Mouse (Mus musculus) heart, embryonic 10.5 days (tissue): ENCODE measurements around the gene Rybp. TPM values are rescaled to one million over a fixed set of nuclear protein-coding genes. Genes with fewer than 3 reads are reported as not detected.

ENCODE experiments used
- DNase-seq: peaks from one replicate; pipeline ENCODE4 v3.0.0-alpha.2; 2017; ENCODE audit warnings: low spot score
- H3K27ac ChIP-seq: fragments of 300-500 bp; sonication (generic); 2 replicates; pipeline ENCODE4 v1.5.1; 2016; ENCODE audit warnings: mild to moderate bottlenecking
- H3K27me3 ChIP-seq: fragments of 300-500 bp; sonication (generic); 2 replicates; pipeline ENCODE4 v1.6.1; 2016; ENCODE audit warnings: mild to moderate bottlenecking; ENCODE audit not compliant: poor library complexity, insufficient read depth, severe bottlenecking
- H3K36me3 ChIP-seq: fragments of 300-500 bp; sonication (generic); 2 replicates; pipeline ENCODE4 v1.6.1; 2016; ENCODE audit warnings: mild to moderate bottlenecking, moderate library complexity
- H3K4me1 ChIP-seq: fragments of 300-500 bp; sonication (generic); 2 replicates; pipeline ENCODE4 v1.6.1; 2016; ENCODE audit warnings: mild to moderate bottlenecking
- H3K4me3 ChIP-seq: fragments of 300-500 bp; sonication (generic); 2 replicates; pipeline ENCODE4 v1.5.1; 2016; ENCODE audit warnings: mild to moderate bottlenecking, moderate library complexity
- H3K9me3 ChIP-seq: fragments of 300-500 bp; sonication (generic); 2 replicates; pipeline ENCODE4 v1.6.1; 2016; ENCODE audit warnings: mild to moderate bottlenecking, moderate library complexity
- WGBS: fragments of 180-500 bp; shearing (Covaris S2); methylation state at CpG from one replicate; pipeline ENCODE4 v1.1.7; 2016; 5-methylcytosine and 5-hydroxymethylcytosine counted together
- polyA plus RNA-seq: library from polyadenylated mRNA; unstranded; fragments of >200 nt; fragmentation: Nextera tagmentation; extraction: Ambion mirVana; gene quantifications from 2 replicates; pipeline ENCODE4 v1.2.1, GENCODE M21; 2016

Gene Rybp
- 11.4 and 14.8 TPM in 2 replicates for polyA plus RNA-seq

GRCm38 (mm10) chr6:100287334-100288015 lies at the start of gene Rybp:
Rybp (minus strand) TSS chr6:100287485.
- Histone ChIP-seq H3K4me1 (peaks cover 30% of the 10 kb centered on the region), H3K27ac (peak within 1 kb of the TSS; percentile 98), H3K4me3 (peak within 1 kb of the TSS; percentile 78), H3K9me3 (no peaks in the 10 kb centered on the region), H3K36me3 (no peaks in the 10 kb centered on the region), H3K27me3 (peaks cover 26% of the 10 kb centered on the region; the same call in 1 of the 2 replicates)
- peak; percentile 94 for DNase-seq
- under 1% methylated on average over 98 of the region's 112 CpGs for WGBS

GRCm38 (mm10) chr6:100336591-100337148 lies 49.4 kb upstream of the Rybp start:
- no peak for DNase-seq
- peak overlapping the region; percentile 3; the same call in 1 of the 2 replicates for H3K27ac ChIP-seq
- no peaks in the 10 kb centered on the region for H3K36me3 ChIP-seq
- H3K4me1 ChIP-seq = peaks cover 18% of the 10 kb centered on the region
- WGBS = 5% methylated on average over 14 of the region's 14 CpGs
- peaks cover 61% of the 10 kb centered on the region for H3K27me3 ChIP-seq
- H3K9me3 ChIP-seq = no peaks in the 10 kb centered on the region
- H3K4me3 ChIP-seq = peak overlapping the region; percentile 40

GRCm38 (mm10) chr6:100335506-100336144 lies 48.3 kb upstream of the Rybp start:
- peak overlapping the region; percentile 40 for H3K4me3 ChIP-seq
- H3K27ac ChIP-seq = peak overlapping the region; percentile 2; the same call in 1 of the 2 replicates
- H3K27me3 ChIP-seq = peaks cover 66% of the 10 kb centered on the region
- DNase-seq = no peak
- no peaks in the 10 kb centered on the region for H3K9me3 ChIP-seq
- WGBS = 7% methylated on average over 18 of the region's 18 CpGs
- peaks cover 18% of the 10 kb centered on the region for H3K4me1 ChIP-seq
- no peaks in the 10 kb centered on the region for H3K36me3 ChIP-seq

GRCm38 (mm10) chr6:100333745-100334144 lies 46.5 kb upstream of the Rybp start:
- WGBS = 74% methylated on average over 7 of the region's 7 CpGs
- no peak overlapping the region for H3K27ac ChIP-seq
- H3K4me1 ChIP-seq = peaks cover 18% of the 10 kb centered on the region
- no peak for DNase-seq
- no peaks in the 10 kb centered on the region for H3K36me3 ChIP-seq
- H3K27me3 ChIP-seq = peaks cover 68% of the 10 kb centered on the region
- no peaks in the 10 kb centered on the region for H3K9me3 ChIP-seq
- no peak overlapping the region for H3K4me3 ChIP-seq

- peaks cover 57% of the 10 kb centered on the region for H3K27me3 ChIP-seq
- no peak overlapping the region for H3K27ac ChIP-seq
- no peak overlapping the region for H3K4me3 ChIP-seq
- no peak for DNase-seq
- 66% methylated on average over 4 of the region's 4 CpGs for WGBS
- H3K4me1 ChIP-seq = peaks cover 18% of the 10 kb centered on the region
- H3K36me3 ChIP-seq = no peaks in the 10 kb centered on the region
- no peaks in the 10 kb centered on the region for H3K9me3 ChIP-seq
Observed at GRCm38 (mm10) chr6:100332479-100332878, 45.2 kb upstream of the Rybp start.

- Histone ChIP-seq H3K36me3 (no peaks in the 10 kb centered on the region), H3K4me1 (peaks cover 13% of the 10 kb centered on the region), H3K4me3 (no peak overlapping the region), H3K27me3 (peaks cover 50% of the 10 kb centered on the region), H3K9me3 (no peaks in the 10 kb centered on the region), H3K27ac (no peak overlapping the region)
- WGBS = 29% methylated on average over 8 of the region's 8 CpGs
- DNase-seq = no peak
Observed at GRCm38 (mm10) chr6:100331582-100331981, 44.3 kb upstream of the Rybp start.

GRCm38 (mm10) chr6:100331055-100331454 lies 43.8 kb upstream of the Rybp start:
- no peaks in the 10 kb centered on the region for H3K36me3 ChIP-seq
- no peak overlapping the region for H3K4me3 ChIP-seq
- peaks cover 9% of the 10 kb centered on the region; the same call in 1 of the 2 replicates for H3K4me1 ChIP-seq
- 66% methylated on average over 9 of the region's 9 CpGs for WGBS
- H3K27me3 ChIP-seq = peaks cover 45% of the 10 kb centered on the region
- H3K9me3 ChIP-seq = no peaks in the 10 kb centered on the region
- DNase-seq = no peak
- H3K27ac ChIP-seq = no peak overlapping the region

GRCm38 (mm10) chr6:100329542-100329941 lies 42.3 kb upstream of the Rybp start:
- Histone ChIP-seq H3K27ac (no peak overlapping the region), H3K4me1 (no peaks in the 10 kb centered on the region), H3K27me3 (peaks cover 47% of the 10 kb centered on the region), H3K4me3 (no peak overlapping the region), H3K36me3 (no peaks in the 10 kb centered on the region), H3K9me3 (no peaks in the 10 kb centered on the region)
- DNase-seq = no peak
- 72% methylated on average over 4 of the region's 4 CpGs for WGBS

GRCm38 (mm10) chr6:100327050-100327449 lies 39.8 kb upstream of the Rybp start:
- H3K36me3 ChIP-seq = no peaks in the 10 kb centered on the region
- H3K27me3 ChIP-seq = peaks cover 44% of the 10 kb centered on the region
- no peaks in the 10 kb centered on the region for H3K4me1 ChIP-seq
- 67% methylated on average over 5 of the region's 5 CpGs for WGBS
- DNase-seq = no peak
- no peak overlapping the region for H3K27ac ChIP-seq
- no peak overlapping the region for H3K4me3 ChIP-seq
- H3K9me3 ChIP-seq = no peaks in the 10 kb centered on the region

GRCm38 (mm10) chr6:100323756-100324430 lies 36.6 kb upstream of the Rybp start:
- H3K4me1 ChIP-seq = no peaks in the 10 kb centered on the region
- H3K4me3 ChIP-seq = no peak overlapping the region
- H3K27me3 ChIP-seq = peaks cover 39% of the 10 kb centered on the region; the same call in 1 of the 2 replicates
- DNase-seq = no peak
- H3K27ac ChIP-seq = no peak overlapping the region
- no peaks in the 10 kb centered on the region for H3K36me3 ChIP-seq
- no peaks in the 10 kb centered on the region for H3K9me3 ChIP-seq
- WGBS = 76% methylated on average over 10 of the region's 10 CpGs

GRCm38 (mm10) chr6:100322561-100322960 lies 35.3 kb upstream of the Rybp start:
- H3K4me3 ChIP-seq = no peak overlapping the region
- H3K27me3 ChIP-seq = peaks cover 35% of the 10 kb centered on the region; the same call in 1 of the 2 replicates
- 42% methylated on average over 8 of the region's 8 CpGs for WGBS
- H3K36me3 ChIP-seq = no peaks in the 10 kb centered on the region
- no peaks in the 10 kb centered on the region for H3K4me1 ChIP-seq
- H3K27ac ChIP-seq = no peak overlapping the region
- no peaks in the 10 kb centered on the region for H3K9me3 ChIP-seq
- DNase-seq = no peak

GRCm38 (mm10) chr6:100322145-100322544 lies 34.9 kb upstream of the Rybp start:
- no peaks in the 10 kb centered on the region for H3K36me3 ChIP-seq
- H3K4me1 ChIP-seq = no peaks in the 10 kb centered on the region
- no peak overlapping the region for H3K4me3 ChIP-seq
- DNase-seq = no peak
- no peaks in the 10 kb centered on the region for H3K9me3 ChIP-seq
- WGBS = 72% methylated on average over 5 of the region's 5 CpGs
- peaks cover 35% of the 10 kb centered on the region; the same call in 1 of the 2 replicates for H3K27me3 ChIP-seq
- H3K27ac ChIP-seq = no peak overlapping the region

GRCm38 (mm10) chr6:100314201-100314600 lies 26.9 kb upstream of the Rybp start:
- DNase-seq = no peak
- no peaks in the 10 kb centered on the region for H3K9me3 ChIP-seq
- 66% methylated on average over 8 of the region's 8 CpGs for WGBS
- H3K27ac ChIP-seq = no peak overlapping the region
- no peak overlapping the region for H3K4me3 ChIP-seq
- H3K4me1 ChIP-seq = no peaks in the 10 kb centered on the region
- H3K36me3 ChIP-seq = no peaks in the 10 kb centered on the region
- peaks cover 10% of the 10 kb centered on the region; the same call in 1 of the 2 replicates for H3K27me3 ChIP-seq
